Mouse (Mus musculus) MEL (cell line): ENCODE measurements around the gene Sik3. TPM values are rescaled to one million over a fixed set of nuclear protein-coding genes. Genes with fewer than 3 reads are reported as not detected.

Experiments
- DNase-seq: peaks from one replicate; pipeline ENCODE4 v3.0.0; 2011; ENCODE audit warnings: low read depth, low spot score
- H3K27ac ChIP-seq: 2 replicates; pipeline ENCODE4 v1.5.1; 2012; ENCODE audit warnings: low read depth, mild to moderate bottlenecking, control low read depth, low read length, moderate library complexity; ENCODE audit not compliant: control insufficient read depth
- H3K27me3 ChIP-seq, 2 experiments: fragments of 150-350 bp in 1 of 2; sonication (generic) in 1 of 2; 2 replicates each; pipeline ENCODE4 v1.6.1; 2012; ENCODE audit warnings: low read length in 2 of 2, mild to moderate bottlenecking in 2 of 2, improper control_type of control experiment in 1 of 2, moderate library complexity in 1 of 2; ENCODE audit not compliant: insufficient read depth in 2 of 2, control insufficient read depth in 1 of 2
- H3K36me3 ChIP-seq, 2 experiments: 2 replicates each; pipeline ENCODE4 v1.6.1; 2012 to 2014; ENCODE audit warnings: low read length in 2 of 2, improper control_type of control experiment in 1 of 2, inconsistent platforms in 1 of 2, mild to moderate bottlenecking in 1 of 2; ENCODE audit not compliant: insufficient read depth in 2 of 2, control insufficient read depth in 1 of 2
- H3K4me1 ChIP-seq, 2 experiments: fragments of 150-350 bp in 1 of 2; sonication (generic) in 1 of 2; 2 replicates each; pipeline ENCODE4 v1.6.1; 2012; ENCODE audit warnings: low read length in 2 of 2, improper control_type of control experiment in 1 of 2, mild to moderate bottlenecking in 1 of 2; ENCODE audit not compliant: insufficient read depth in 2 of 2, control insufficient read depth in 1 of 2
- H3K4me3 ChIP-seq, 2 experiments: fragments of 150-350 bp in 1 of 2; sonication (generic) in 1 of 2; 2 replicates each; pipeline ENCODE4 v1.5.1; 2012; ENCODE audit warnings: low read depth in 2 of 2, low read length in 2 of 2, mild to moderate bottlenecking in 2 of 2, moderate library complexity in 2 of 2, control low read depth in 1 of 2, improper control_type of control experiment in 1 of 2; ENCODE audit not compliant: control insufficient read depth in 1 of 2, insufficient read depth in 1 of 2
- H3K79me2 ChIP-seq: 2 replicates; pipeline ENCODE4 v1.6.1; 2012; ENCODE audit warnings: mild to moderate bottlenecking, low read length, moderate library complexity; ENCODE audit not compliant: control insufficient read depth, poor library complexity, insufficient read depth
- H3K9ac ChIP-seq: 2 replicates; pipeline ENCODE4 v1.6.1; 2012; ENCODE audit warnings: low read depth, mild to moderate bottlenecking, control low read depth, low read length, moderate library complexity; ENCODE audit not compliant: control insufficient read depth, poor library complexity, severe bottlenecking
- H3K9me3 ChIP-seq: fragments of 150-350 bp; sonication (generic); replicated peaks from 2 replicates; pipeline ENCODE4 v1.6.1; 2012; ENCODE audit warnings: mild to moderate bottlenecking, low read length, improper control_type of control experiment, moderate library complexity; ENCODE audit not compliant: insufficient read depth
- BHLHE40 ChIP-seq: IDR thresholded peaks from 2 replicates; pipeline ENCODE4 v1.6.1; 2012; ENCODE audit warnings: low read depth, mild to moderate bottlenecking, inconsistent platforms, low read length, improper control_type of control experiment, borderline replicate concordance
- CHD1 ChIP-seq: IDR thresholded peaks from 2 replicates; pipeline ENCODE4 v1.6.1; 2012; ENCODE audit warnings: low read depth, mild to moderate bottlenecking, inconsistent platforms, low read length, improper control_type of control experiment
- CHD2 ChIP-seq: IDR thresholded peaks from 2 replicates; pipeline ENCODE4 v1.6.1; 2011; ENCODE audit warnings: low read length, improper control_type of control experiment
- ELF1 ChIP-seq: IDR thresholded peaks from 2 replicates; pipeline ENCODE4 v1.6.1; 2014; ENCODE audit warnings: low read depth, mild to moderate bottlenecking, inconsistent platforms, low read length, improper control_type of control experiment, moderate library complexity
- ETS1 ChIP-seq: IDR thresholded peaks from 2 replicates; pipeline ENCODE4 v1.6.1; 2012; ENCODE audit warnings: low read depth, mild to moderate bottlenecking, inconsistent platforms, low read length, improper control_type of control experiment, moderate library complexity
- GATA1 ChIP-seq: IDR thresholded peaks from 2 replicates; pipeline ENCODE4 v1.6.1; 2011; ENCODE audit warnings: low read depth, low read length, improper control_type of control experiment
- HCFC1 ChIP-seq: IDR thresholded peaks from 2 replicates; pipeline ENCODE4 v1.6.1; 2012; ENCODE audit warnings: low read depth, mild to moderate bottlenecking, inconsistent platforms, low read length, improper control_type of control experiment, moderate library complexity
- JUND ChIP-seq: IDR thresholded peaks from 2 replicates; pipeline ENCODE4 v1.6.1; 2011; ENCODE audit warnings: low read depth, mild to moderate bottlenecking, improper control_type of control experiment, low read length
- KAT2A ChIP-seq: conservative IDR thresholded peaks from 2 replicates; pipeline ENCODE4 v1.6.1; 2012; ENCODE audit warnings: low read depth, low read length, improper control_type of control experiment, inconsistent platforms
- MAFK ChIP-seq: IDR thresholded peaks from 2 replicates; pipeline ENCODE4 v1.6.1; 2011; ENCODE audit warnings: low read depth, mild to moderate bottlenecking, low read length, improper control_type of control experiment, borderline replicate concordance
- MAX ChIP-seq: IDR thresholded peaks from 2 replicates; pipeline ENCODE4 v1.6.1; 2011; ENCODE audit warnings: low read length, improper control_type of control experiment
- MXI1 ChIP-seq: IDR thresholded peaks from 2 replicates; pipeline ENCODE4 v1.6.1; 2011; ENCODE audit warnings: mild to moderate bottlenecking, low read depth, low read length, improper control_type of control experiment
- MYC ChIP-seq: IDR thresholded peaks from 2 replicates; pipeline ENCODE4 v1.6.1; 2011; ENCODE audit warnings: low read depth, mild to moderate bottlenecking, low read length, improper control_type of control experiment, moderate library complexity
- NELFE ChIP-seq: IDR thresholded peaks from 2 replicates; pipeline ENCODE4 v1.6.1; 2011; ENCODE audit warnings: low read depth, low read length, improper control_type of control experiment
- NRF1 ChIP-seq: IDR thresholded peaks from 2 replicates; pipeline ENCODE4 v1.6.1; 2014; ENCODE audit warnings: low read depth, mild to moderate bottlenecking, inconsistent platforms, low read length, improper control_type of control experiment, moderate library complexity; ENCODE audit not compliant: poor library complexity, insufficient read depth, severe bottlenecking
- POLR2A ChIP-seq, 2 experiments: IDR thresholded peaks; 2 replicates each; pipeline ENCODE4 v1.6.1; 2011 to 2012; ENCODE audit warnings: low read length in 2 of 2, mild to moderate bottlenecking in 2 of 2, control low read depth in 1 of 2, improper control_type of control experiment in 1 of 2, low read depth in 1 of 2, moderate library complexity in 1 of 2; ENCODE audit not compliant: control insufficient read depth in 1 of 2, insufficient read depth in 1 of 2, poor library complexity in 1 of 2
- SIN3A ChIP-seq: IDR thresholded peaks from 2 replicates; pipeline ENCODE4 v1.6.1; 2012; ENCODE audit warnings: low read length, improper control_type of control experiment, inconsistent platforms
- TBP ChIP-seq: IDR thresholded peaks from 2 replicates; pipeline ENCODE4 v1.8.0; 2011; ENCODE audit warnings: low read depth, low read length, improper control_type of control experiment
- TCF12 ChIP-seq: IDR thresholded peaks from 2 replicates; pipeline ENCODE4 v1.6.1; 2014; ENCODE audit warnings: low read depth, mild to moderate bottlenecking, inconsistent platforms, low read length, improper control_type of control experiment, moderate library complexity
- UBTF ChIP-seq: IDR thresholded peaks from 2 replicates; pipeline ENCODE4 v1.6.1; 2012; ENCODE audit warnings: low read depth, mild to moderate bottlenecking, inconsistent platforms, low read length, improper control_type of control experiment, moderate library complexity, borderline replicate concordance; ENCODE audit not compliant: insufficient read depth
- USF1 ChIP-seq: IDR thresholded peaks from 2 replicates; pipeline ENCODE4 v1.6.1; 2014; ENCODE audit warnings: low read depth, mild to moderate bottlenecking, inconsistent platforms, low read length, improper control_type of control experiment, moderate library complexity
- ZMIZ1 ChIP-seq: IDR thresholded peaks from 2 replicates; pipeline ENCODE4 v1.6.1; 2012; ENCODE audit warnings: low read depth, mild to moderate bottlenecking, inconsistent platforms, low read length, improper control_type of control experiment, moderate library complexity
- polyA plus RNA-seq, 2 experiments: library from polyadenylated mRNA; stranded (reverse) in 1 of 2; unstranded in 1 of 2; fragments of >175 nt in 1 of 2; fragments of >200 nt in 1 of 2; gene quantifications; 2 replicates each; pipeline versions ENCODE4 v1.2.1 to v1.2.4; 2012; ENCODE audit warnings: low replicate concordance in 2 of 2, low read depth in 1 of 2; ENCODE audit not compliant: insufficient read length in 2 of 2, insufficient read depth in 1 of 2, missing spikeins in 1 of 2
- total RNA-seq: library from RNA; depleted of rRNA; stranded (reverse); fragments of 300-350 nt; gene quantifications from 2 replicates; pipeline ENCODE4 v1.2.3, GENCODE M21; 2012

Sik3 gene
- total and polyA plus RNA-seq, 3 experiments = 78.7 to 111 TPM; not detected in 1

- Histone ChIP-seq H3K9me3 (no peaks in the 10 kb centered on the region), H3K79me2 (no peaks in the 10 kb centered on the region; the same call in 1 of the 2 replicates), H3K27me3 (no peaks in the 10 kb centered on the region), H3K36me3 (peaks cover 6 to 40% of the 10 kb centered on the region in 2 experiments), H3K4me3 (no peak overlapping the region), H3K27ac (peak overlapping the region; percentile 62), H3K4me1 (peaks cover 12 to 36% of the 10 kb centered on the region in 2 experiments), H3K9ac (peak overlapping the region; percentile 19; the same call in 1 of the 2 replicates)
- DNase-seq = no peak
- TF ChIP-seq KAT2A = no peak
Observed at GRCm38 (mm10) chr9:46174770-46175294, 162.2 kb downstream of the Sik3 start.

- peak; percentile 93 for DNase-seq
- Histone ChIP-seq H3K4me1 (peaks cover 12 to 36% of the 10 kb centered on the region in 2 experiments), H3K27me3 (no peaks in the 10 kb centered on the region), H3K9me3 (no peaks in the 10 kb centered on the region), H3K9ac (peak overlapping the region; percentile 54), H3K36me3 (peaks cover 6 to 40% of the 10 kb centered on the region in 2 experiments), H3K27ac (peak overlapping the region; percentile 93), H3K4me3 (peak overlapping the region in 1 of 2 experiments; percentile 6; a peak in 1 of 4 replicates), H3K79me2 (no peaks in the 10 kb centered on the region; the same call in 1 of the 2 replicates)
- TF ChIP-seq UBTF = no peak
- TF ChIP-seq TBP = peak; percentile 84
- no peak for TF ChIP-seq CHD1
- no peak for TF ChIP-seq NRF1
- TF ChIP-seq ETS1 = 0 out of 2 replicates have a peak, but pooled peaks have one; percentile 35
- no peak for TF ChIP-seq USF1
- TF ChIP-seq MAX = peak; percentile 35; the same call in 1 of the 2 replicates
- no peak for TF ChIP-seq ZMIZ1
- no peak; the same call in 1 of the 2 replicates for TF ChIP-seq MXI1
- TF ChIP-seq SIN3A = peak; percentile 49
- TF ChIP-seq JUND = 0 out of 2 replicates have a peak, but pooled peaks have one; percentile 21
- TF ChIP-seq TCF12 = 0 out of 2 replicates have a peak, but pooled peaks have one; percentile 20
- peak; percentile 57; the same call in 1 of the 2 replicates for TF ChIP-seq HCFC1
- TF ChIP-seq GATA1 = no peak
- no peak for TF ChIP-seq MAFK
- no peak for TF ChIP-seq MYC
- peak in 1 of 2 experiments; percentile 59; a peak in 2 of 4 replicates for TF ChIP-seq POLR2A (IDR thresholded peaks at IDR 0.05; ENCODE audit: control insufficient read depth in 1 of 2, insufficient read depth in 1 of 2, low read depth in 1 of 2, low read length in 2 of 2, poor library complexity in 1 of 2)
- TF ChIP-seq BHLHE40 = no peak
- TF ChIP-seq KAT2A = no peak
- no peak; the same call in 1 of the 2 replicates for TF ChIP-seq ELF1
- TF ChIP-seq CHD2 = no peak
- peak; percentile 47 for TF ChIP-seq NELFE
Observed at GRCm38 (mm10) chr9:46175300-46175699, 162.7 kb downstream of the Sik3 start.
